Mouse (Mus musculus): ENCODE results near the gene Cmpk2.
"Not testable (repeated sequence)": the region's sequence is repeated elsewhere in the genome, so short reads cannot be mapped to it uniquely, and the experiment has no call there.

Gene Cmpk2

DNA sequence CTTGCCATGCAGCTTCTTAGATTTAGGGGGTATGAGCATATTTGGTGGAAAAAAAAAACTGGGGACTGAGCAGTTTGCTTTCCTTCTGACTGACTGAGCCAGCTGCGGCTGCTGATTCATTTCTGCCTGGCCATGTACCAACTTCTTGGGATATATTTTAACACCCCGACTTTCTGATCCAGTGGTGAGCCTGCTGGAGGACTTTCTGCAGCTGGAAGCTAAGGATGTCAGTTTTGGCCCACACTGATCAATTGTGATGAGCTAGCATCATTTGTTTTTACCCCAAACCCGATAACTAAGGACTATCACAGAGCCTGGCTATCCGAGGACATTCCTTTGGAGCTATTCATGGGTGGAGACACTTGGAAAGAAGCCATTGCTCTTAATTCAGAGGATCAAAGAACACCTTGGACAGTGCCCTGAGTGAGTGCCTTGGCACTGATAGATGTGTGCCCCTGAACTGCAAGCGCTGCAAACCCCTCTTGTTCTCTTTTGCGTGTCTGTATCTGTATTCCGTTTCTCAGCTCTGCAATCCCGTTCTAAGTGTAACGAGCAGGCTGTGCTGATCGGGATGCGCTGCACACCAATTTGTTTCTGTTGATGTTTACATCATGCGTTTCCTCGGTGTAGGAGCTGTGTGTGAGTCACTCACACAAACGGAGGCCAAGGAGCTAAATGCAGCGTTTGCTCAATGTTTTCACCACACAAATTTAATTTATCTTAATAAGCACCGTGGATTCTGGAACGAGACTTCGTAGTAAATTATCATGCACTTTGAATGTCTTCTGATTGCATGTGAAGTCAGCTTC is 9.4 kb downstream of the Cmpk2 start:
- DNase-seq (ENCODE audit: low spot score) = no peak

DNA sequence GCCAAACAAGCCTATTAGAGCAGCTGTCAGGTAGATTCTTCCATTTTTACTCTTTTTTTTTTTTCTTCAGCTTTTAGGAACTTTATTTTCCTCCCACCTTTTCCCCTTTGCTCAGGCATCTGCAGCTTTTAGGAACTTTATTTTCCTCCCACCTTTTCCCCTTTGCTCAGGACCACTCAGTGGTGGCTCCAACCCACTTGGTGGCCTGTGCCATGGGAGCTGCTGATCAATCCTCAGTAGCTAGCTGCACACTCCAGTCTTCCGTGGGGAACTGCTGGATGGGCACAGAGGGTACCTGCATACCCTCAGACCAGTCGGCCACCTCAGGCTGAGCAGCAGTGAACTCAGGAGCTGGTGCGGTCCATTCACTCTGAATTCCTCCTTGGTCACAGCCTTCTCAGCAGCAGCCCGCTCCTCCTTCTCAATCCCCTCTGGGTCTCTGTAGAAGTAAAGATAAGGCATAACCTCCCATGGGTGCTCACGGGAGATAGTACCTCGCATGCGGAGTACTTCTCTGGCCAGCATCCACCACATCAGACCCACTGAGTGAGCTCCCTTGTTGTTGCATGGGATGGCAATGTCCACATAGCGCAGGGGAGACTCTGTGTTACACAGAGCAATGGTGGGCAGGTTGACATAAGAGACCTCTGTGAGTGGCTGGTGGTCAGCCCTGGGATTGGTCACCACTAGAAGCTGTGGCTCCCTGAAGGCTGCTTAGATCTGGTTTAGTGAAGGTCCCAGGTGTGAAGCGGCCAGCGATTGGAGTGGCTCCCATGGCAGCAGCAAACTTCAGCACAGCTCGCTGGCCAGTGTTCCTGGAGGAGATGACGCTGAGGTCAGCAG is 17.0 kb downstream of the Cmpk2 start:
- not testable (repeated sequence) for DNase-seq (ENCODE audit: low spot score)

DNA sequence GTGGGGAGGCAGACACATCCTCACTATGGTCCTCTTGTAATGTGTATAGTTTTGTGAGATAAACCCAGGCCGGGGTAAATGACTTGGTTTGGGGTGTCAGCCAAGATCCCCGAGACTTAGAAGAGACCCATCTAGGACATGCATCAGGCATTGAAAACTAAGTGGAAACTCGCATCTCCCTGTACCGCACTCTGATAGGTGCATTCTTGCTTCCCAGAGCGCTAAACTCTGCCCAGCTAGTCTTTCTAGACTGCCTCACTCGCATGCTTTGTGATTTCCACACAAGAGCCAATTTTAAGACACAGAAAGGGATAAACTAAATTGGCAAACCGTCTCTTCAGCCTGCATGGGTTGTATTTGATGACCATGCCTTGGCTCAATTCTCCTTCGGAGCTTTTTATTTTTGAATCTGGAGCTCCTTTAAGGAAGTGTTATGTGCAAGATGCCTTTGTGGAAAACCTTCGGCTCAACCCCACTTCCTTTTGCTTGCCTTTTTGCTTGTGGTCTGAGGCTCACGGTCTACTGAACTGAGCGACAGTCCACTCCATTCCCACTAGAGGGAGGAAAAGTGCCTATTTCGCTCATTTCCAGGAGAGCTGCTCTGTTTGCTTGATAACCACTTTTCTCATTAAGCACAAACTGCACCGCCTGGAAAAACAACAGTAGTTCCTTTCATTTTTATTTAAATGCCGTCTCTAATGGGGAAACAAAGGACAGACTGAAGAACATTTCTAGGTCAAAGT is 19.0 kb downstream of the Cmpk2 start:
- DNase-seq (ENCODE audit: low spot score) = peak; percentile 29

DNA sequence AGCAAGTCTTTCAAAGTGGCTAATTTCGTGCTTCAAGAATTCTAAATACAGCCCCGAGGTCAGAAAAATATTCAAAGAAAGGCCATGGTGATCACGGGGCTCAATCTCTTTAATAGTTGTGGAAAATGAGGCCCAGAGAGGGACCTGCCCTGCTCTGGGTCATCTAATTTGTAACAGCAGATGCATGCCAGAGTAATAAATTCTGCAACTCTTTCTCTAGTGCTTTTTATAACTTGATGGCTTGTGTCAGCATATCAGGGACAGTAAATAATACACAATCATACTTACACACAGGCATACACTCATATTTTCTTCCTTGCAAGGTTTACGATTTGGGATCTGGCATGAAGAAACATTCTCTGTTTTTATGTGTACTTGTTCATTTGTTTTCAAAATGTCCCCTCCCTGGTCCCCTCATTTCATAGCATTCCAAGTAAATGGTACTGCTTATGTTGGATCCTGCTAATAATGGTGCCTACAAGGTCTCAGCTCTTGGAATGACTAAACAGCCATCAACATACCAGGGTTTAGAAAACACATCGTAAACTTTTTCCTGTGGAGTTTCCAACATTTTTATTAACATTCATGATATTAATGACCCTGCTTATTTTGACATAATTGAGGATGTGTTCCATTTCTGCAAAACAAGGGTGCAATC is 19.7 kb downstream of the Cmpk2 start:
- DNase-seq (ENCODE audit: low spot score) = no peak

DNA sequence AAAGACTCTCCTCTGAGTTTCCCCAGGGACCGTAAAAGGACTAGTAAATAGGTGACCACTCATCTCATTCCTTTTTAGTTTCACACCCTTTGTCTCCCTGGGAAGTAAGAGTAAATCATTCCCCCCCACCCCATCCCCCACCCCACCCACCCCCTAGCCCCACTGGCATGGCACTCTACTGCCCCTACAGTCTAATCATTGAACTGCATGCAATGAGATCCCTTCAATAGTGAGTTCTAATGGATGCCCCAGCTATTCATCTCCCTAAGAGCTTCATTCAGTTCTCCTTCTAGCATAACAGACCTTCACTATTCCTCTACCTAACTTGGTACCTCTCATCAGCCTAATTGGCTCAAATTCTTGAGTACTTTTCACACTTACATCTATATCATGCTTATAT is 20.9 kb downstream of the Cmpk2 start:
- no peak for DNase-seq (ENCODE audit: low spot score)

DNA sequence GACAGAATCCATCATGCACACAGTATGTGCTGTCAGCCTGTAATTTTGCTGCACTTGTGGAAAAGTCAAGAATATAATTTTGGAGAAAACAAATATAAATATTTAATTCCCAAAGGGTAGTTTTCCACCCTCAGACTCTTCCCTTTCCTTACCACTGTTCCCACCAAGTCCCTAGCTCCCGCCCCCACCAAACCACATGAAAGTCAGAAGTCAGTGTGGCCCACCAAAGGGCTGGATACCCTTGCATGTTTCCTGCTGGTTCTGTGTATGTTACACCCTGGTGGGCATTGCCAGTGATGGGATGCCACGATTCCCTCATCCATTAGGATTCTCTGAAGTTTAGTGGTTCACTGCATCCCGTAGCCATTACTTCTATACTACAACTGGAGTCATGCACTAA is 32.0 kb downstream of the Cmpk2 start:
- DNase-seq (ENCODE audit: low spot score) = no peak

DNA sequence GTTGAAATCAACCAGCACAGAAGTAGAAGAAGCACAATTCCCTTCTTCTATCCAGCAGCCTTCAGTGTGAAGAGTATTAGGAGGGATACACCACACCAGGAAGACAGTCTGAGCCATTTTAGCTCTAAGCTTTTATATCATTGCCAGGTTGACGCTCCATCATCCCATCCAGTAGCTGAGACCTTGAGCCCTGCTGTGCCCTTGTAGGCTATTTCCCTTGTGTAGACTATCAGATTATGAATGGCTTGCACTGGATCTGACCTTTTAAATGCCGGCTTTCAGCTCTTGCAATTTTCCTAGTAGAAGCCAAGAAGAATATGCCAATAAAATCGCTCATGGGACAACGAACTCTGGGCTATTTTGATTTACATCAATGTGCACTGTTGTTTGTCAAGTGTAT is 42.0 kb downstream of the Cmpk2 start:
- no peak for DNase-seq (ENCODE audit: low spot score)

DNA sequence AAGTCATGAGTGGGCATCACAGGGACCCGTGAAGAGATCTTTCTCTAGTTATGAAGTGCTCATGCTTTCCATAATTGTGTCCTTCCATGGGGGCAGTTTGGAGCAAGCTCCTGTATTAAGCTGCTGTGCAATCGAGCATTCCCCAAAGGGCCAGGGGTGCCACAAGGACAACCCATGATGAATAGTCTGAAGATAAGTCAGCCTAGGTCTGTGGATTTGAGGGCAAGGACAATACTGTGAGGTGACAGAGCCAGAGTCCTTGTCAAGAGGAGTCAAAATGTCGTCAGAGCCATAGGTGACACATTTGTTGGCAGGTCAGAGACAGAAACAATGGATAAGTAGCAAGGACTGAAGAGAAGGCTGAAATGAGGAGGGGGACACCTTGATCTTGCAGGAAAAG is 49.2 kb downstream of the Cmpk2 start:
- DNase-seq (ENCODE audit: low spot score) = no peak

DNA sequence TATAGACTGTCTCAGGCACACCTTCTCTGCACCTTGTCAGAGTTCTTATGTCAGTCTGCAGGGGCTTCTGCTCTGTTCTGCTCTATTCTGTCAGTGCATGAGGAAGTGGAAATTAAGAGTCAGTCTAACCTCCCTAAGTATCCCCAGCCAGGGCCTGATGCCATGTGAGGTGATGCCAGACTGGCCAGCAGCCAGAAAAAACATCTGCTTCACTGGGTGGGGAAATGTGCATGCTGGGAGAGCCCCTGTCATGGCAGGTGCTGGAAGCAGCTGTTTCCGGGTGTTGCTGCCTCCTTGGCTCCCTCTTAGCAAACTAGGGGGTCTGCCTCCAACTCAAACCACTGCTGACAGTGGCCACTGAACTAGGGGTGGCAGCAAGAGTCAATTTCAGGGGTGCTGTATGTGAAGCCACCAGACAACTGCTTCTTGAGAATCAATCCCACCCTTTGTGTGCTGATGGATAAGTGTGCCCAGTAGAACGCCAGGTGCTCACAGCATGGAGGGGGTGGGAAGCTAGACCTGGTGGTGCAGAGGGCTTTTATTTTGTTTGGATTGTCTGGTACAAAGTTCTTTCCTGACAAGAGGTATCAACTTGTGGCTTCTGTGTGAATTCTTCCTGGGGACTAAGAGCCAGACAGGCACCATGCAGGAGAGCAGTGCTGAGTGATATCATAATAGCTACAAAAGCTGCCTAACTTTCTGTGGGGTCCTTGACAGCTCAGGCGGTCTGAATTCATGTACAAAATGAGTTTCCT is 56.1 kb downstream of the Cmpk2 start:
- no peak for DNase-seq (ENCODE audit: low spot score)

DNA sequence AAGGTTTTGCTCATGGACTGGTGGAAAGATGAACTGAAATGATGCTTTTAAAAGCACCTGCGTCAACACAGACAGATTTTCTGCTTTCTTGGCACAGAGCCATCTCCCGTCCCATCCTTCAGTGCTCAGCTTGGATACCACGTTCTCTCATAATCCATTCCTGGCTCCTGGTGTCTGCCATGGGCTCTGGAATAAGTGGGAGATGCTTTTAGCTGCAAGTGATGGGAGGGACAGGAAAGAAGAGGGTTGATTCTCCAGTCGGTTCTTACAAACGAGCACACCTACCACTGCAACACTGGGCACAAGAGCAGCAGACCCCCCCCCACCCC is 56.7 kb downstream of the Cmpk2 start:
- DNase-seq (ENCODE audit: low spot score) = no peak

Measured in left cerebral cortex, adult 11 months (tissue).